Mouse (Mus musculus): ENCODE measurements around the gene Trim14. TPM values are rescaled to one million over a fixed set of nuclear protein-coding genes. Genes with fewer than 3 reads are reported as not detected.

The Trim14 gene
- polyA plus RNA-seq, 1 experiment from 2014 or later: 0.85 TPM

DNA sequence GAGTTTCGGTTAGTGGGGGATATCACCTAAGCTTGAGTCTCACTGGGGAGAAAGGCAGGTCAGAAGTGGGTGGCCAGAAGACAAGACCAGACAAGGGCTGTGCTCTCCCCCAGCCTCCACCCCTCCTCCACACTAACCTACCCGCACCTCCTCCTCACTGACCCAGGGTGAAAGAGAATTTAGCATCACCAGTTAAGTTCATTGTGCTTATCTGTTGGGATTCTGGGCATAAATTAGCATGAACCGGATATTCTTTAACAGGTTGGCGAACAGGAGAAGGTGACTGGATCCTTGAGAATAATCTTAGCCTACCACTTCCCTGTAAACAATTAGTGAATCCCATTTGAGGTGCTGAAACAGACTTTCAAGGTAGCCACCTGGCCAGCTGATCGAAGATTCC lies 60.8 kb downstream of the Trim14 start:
- ATAC-seq: no peak
- no peaks in the 10 kb centered on the region for H3K27me3 ChIP-seq (replicated peaks; ENCODE audit: control insufficient read depth, insufficient read depth, low read length)
- no peaks in the 10 kb centered on the region for H3K4me1 ChIP-seq (ENCODE audit: control insufficient read depth, insufficient read depth, low read depth, low read length)
- H3K27ac ChIP-seq (ENCODE audit: low read depth, low read length): no peak overlapping the region
- no peaks in the 10 kb centered on the region for H3K9me3 ChIP-seq (ENCODE audit: control insufficient read depth, low read length)
- WGBS: 93% methylated on average over 5 of the region's 5 CpGs
- no peak overlapping the region for H3K9ac ChIP-seq (ENCODE audit: low read depth, low read length)
- no peak overlapping the region for H3K4me3 ChIP-seq (ENCODE audit: low read length)
- no peak overlapping the region for H3K4me2 ChIP-seq (ENCODE audit: low read length)
- peaks cover 31% of the 10 kb centered on the region for H3K36me3 ChIP-seq (ENCODE audit: control insufficient read depth, insufficient read depth, low read length)

DNA sequence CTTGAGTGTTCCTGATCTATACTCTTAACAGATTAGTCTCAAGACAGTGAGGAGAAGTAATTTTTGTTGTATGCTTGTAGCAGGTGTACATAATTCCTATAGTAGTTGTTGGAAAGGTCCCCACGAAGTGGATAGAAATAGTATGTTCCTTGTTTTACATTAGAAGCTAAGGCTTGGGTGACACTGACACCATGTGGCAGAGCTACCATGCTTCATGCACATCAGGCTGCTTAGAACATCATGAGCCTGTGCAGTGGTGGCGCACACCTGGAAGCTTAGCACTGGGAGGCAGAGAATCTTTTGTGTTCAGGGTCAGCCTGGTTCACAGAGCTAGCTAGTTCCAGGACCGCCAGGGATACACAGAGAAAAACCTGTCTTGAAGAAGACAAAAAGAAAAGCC lies 70.2 kb downstream of the Trim14 start:
- H3K4me1 ChIP-seq (ENCODE audit: control insufficient read depth, insufficient read depth, low read depth, low read length): no peaks in the 10 kb centered on the region
- ATAC-seq: 0 out of 2 replicates have a peak, but pooled peaks have one; percentile 27
- H3K4me2 ChIP-seq (ENCODE audit: low read length): no peak overlapping the region
- no peaks in the 10 kb centered on the region for H3K9me3 ChIP-seq (ENCODE audit: control insufficient read depth, low read length)
- 86% methylated on average over 3 of the region's 3 CpGs for WGBS
- H3K27ac ChIP-seq (ENCODE audit: low read depth, low read length): no peak overlapping the region
- peaks cover 22% of the 10 kb centered on the region for H3K36me3 ChIP-seq (ENCODE audit: control insufficient read depth, insufficient read depth, low read length)
- no peak overlapping the region for H3K4me3 ChIP-seq (ENCODE audit: low read length)
- no peaks in the 10 kb centered on the region for H3K27me3 ChIP-seq (replicated peaks; ENCODE audit: control insufficient read depth, insufficient read depth, low read length)
- H3K9ac ChIP-seq (ENCODE audit: low read depth, low read length): no peak overlapping the region

- ATAC-seq: no peak
- H3K9ac ChIP-seq (ENCODE audit: low read depth, low read length): no peak overlapping the region
- WGBS: 85% methylated on average over 7 of the region's 7 CpGs
- H3K36me3 ChIP-seq (ENCODE audit: control insufficient read depth, insufficient read depth, low read length): peaks cover 13% of the 10 kb centered on the region
- H3K9me3 ChIP-seq (ENCODE audit: control insufficient read depth, low read length): no peaks in the 10 kb centered on the region
- no peaks in the 10 kb centered on the region for H3K27me3 ChIP-seq (replicated peaks; ENCODE audit: control insufficient read depth, insufficient read depth, low read length)
- H3K27ac ChIP-seq (ENCODE audit: low read depth, low read length): no peak overlapping the region
- H3K4me1 ChIP-seq (ENCODE audit: control insufficient read depth, insufficient read depth, low read depth, low read length): no peaks in the 10 kb centered on the region
- no peak overlapping the region for H3K4me3 ChIP-seq (ENCODE audit: low read length)
- H3K4me2 ChIP-seq (ENCODE audit: low read length): no peak overlapping the region
These were observed 72.7 kb downstream of the Trim14 start for GRCm38 (mm10) chr4:46463130-46463830.

- H3K9ac ChIP-seq (ENCODE audit: low read depth, low read length): no peak overlapping the region
- H3K4me2 ChIP-seq (ENCODE audit: low read length): no peak overlapping the region
- H3K4me1 ChIP-seq (ENCODE audit: control insufficient read depth, insufficient read depth, low read depth, low read length): peaks cover 6% of the 10 kb centered on the region
- H3K36me3 ChIP-seq (ENCODE audit: control insufficient read depth, insufficient read depth, low read length): no peaks in the 10 kb centered on the region
- 91% methylated on average over 2 of the region's 2 CpGs for WGBS
- no peak for ATAC-seq
- H3K9me3 ChIP-seq (ENCODE audit: control insufficient read depth, low read length): no peaks in the 10 kb centered on the region
- no peak overlapping the region for H3K4me3 ChIP-seq (ENCODE audit: low read length)
- no peaks in the 10 kb centered on the region for H3K27me3 ChIP-seq (replicated peaks; ENCODE audit: control insufficient read depth, insufficient read depth, low read length)
- no peak overlapping the region for H3K27ac ChIP-seq (ENCODE audit: low read depth, low read length)
These were observed 77.5 kb downstream of the Trim14 start for GRCm38 (mm10) chr4:46458411-46458810.

GRCm38 (mm10) chr4:46457186-46457585 lies 78.8 kb downstream of the Trim14 start:
- H3K9ac ChIP-seq (ENCODE audit: low read depth, low read length): no peak overlapping the region
- 94% methylated on average over 3 of the region's 3 CpGs for WGBS
- no peaks in the 10 kb centered on the region for H3K27me3 ChIP-seq (replicated peaks; ENCODE audit: control insufficient read depth, insufficient read depth, low read length)
- H3K36me3 ChIP-seq (ENCODE audit: control insufficient read depth, insufficient read depth, low read length): no peaks in the 10 kb centered on the region
- H3K4me2 ChIP-seq (ENCODE audit: low read length): no peak overlapping the region
- no peak overlapping the region for H3K27ac ChIP-seq (ENCODE audit: low read depth, low read length)
- no peak for ATAC-seq
- H3K4me1 ChIP-seq (ENCODE audit: control insufficient read depth, insufficient read depth, low read depth, low read length): peaks cover 17% of the 10 kb centered on the region
- H3K4me3 ChIP-seq (ENCODE audit: low read length): no peak overlapping the region
- no peaks in the 10 kb centered on the region for H3K9me3 ChIP-seq (ENCODE audit: control insufficient read depth, low read length)

GRCm38 (mm10) chr4:46456762-46457161 lies 79.2 kb downstream of the Trim14 start:
- WGBS: 90% methylated on average over 4 of the region's 4 CpGs
- no peak for ATAC-seq
- Histone ChIP-seq H3K4me3 (ENCODE audit: low read length) (no peak overlapping the region), H3K36me3 (ENCODE audit: control insufficient read depth, insufficient read depth, low read length) (no peaks in the 10 kb centered on the region), H3K4me2 (ENCODE audit: low read length) (no peak overlapping the region), H3K9me3 (ENCODE audit: control insufficient read depth, low read length) (no peaks in the 10 kb centered on the region), H3K27me3 (replicated peaks; ENCODE audit: control insufficient read depth, insufficient read depth, low read length) (no peaks in the 10 kb centered on the region), H3K27ac (ENCODE audit: low read depth, low read length) (no peak overlapping the region), H3K9ac (ENCODE audit: low read depth, low read length) (no peak overlapping the region), H3K4me1 (ENCODE audit: control insufficient read depth, insufficient read depth, low read depth, low read length) (peaks cover 17% of the 10 kb centered on the region)

DNA sequence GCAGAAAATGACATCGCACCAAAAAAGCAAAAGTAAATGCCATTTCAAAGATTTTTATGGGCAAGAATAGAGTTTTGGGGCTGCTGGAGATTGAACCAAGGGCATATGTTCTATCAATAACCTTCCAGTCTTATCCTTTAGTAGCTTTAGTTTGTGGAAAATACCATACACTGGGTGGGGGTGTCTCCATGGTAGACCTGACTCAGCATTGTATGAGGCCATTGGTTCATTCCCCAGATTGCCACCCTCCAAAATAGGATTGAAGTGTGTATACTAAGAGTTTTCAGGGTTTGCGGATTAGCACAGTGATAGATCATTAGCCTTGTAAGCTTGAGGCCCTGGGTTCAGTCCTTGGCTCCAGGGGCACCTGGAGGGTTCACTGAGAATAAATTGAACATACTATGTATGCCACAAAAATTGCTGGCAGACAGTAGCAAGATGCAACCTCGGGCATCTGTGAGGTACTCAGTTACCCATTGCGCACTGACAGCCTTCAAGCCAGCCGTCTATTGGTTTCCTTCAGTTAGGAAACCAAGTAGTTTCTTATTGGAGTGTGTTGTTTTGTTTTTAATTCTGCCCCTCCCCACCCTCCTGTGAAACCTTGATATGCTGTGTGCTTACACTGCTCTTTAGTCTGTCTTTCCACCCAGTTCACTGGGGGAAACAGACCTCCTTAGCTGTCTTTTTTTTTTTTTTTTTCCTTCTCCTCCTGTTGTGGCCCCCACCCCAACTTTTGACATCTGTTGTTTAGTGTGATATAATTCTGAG lies 81.7 kb downstream of the Trim14 start:
- Histone ChIP-seq H3K9ac (ENCODE audit: low read depth, low read length) (no peak overlapping the region), H3K9me3 (ENCODE audit: control insufficient read depth, low read length) (no peaks in the 10 kb centered on the region), H3K27me3 (replicated peaks; ENCODE audit: control insufficient read depth, insufficient read depth, low read length) (no peaks in the 10 kb centered on the region), H3K36me3 (ENCODE audit: control insufficient read depth, insufficient read depth, low read length) (no peaks in the 10 kb centered on the region), H3K4me1 (ENCODE audit: control insufficient read depth, insufficient read depth, low read depth, low read length) (peaks cover 20% of the 10 kb centered on the region), H3K4me2 (ENCODE audit: low read length) (no peak overlapping the region), H3K4me3 (ENCODE audit: low read length) (no peak overlapping the region), H3K27ac (ENCODE audit: low read depth, low read length) (no peak overlapping the region)
- WGBS: 85% methylated on average over 5 of the region's 5 CpGs
- no peak for ATAC-seq

DNA sequence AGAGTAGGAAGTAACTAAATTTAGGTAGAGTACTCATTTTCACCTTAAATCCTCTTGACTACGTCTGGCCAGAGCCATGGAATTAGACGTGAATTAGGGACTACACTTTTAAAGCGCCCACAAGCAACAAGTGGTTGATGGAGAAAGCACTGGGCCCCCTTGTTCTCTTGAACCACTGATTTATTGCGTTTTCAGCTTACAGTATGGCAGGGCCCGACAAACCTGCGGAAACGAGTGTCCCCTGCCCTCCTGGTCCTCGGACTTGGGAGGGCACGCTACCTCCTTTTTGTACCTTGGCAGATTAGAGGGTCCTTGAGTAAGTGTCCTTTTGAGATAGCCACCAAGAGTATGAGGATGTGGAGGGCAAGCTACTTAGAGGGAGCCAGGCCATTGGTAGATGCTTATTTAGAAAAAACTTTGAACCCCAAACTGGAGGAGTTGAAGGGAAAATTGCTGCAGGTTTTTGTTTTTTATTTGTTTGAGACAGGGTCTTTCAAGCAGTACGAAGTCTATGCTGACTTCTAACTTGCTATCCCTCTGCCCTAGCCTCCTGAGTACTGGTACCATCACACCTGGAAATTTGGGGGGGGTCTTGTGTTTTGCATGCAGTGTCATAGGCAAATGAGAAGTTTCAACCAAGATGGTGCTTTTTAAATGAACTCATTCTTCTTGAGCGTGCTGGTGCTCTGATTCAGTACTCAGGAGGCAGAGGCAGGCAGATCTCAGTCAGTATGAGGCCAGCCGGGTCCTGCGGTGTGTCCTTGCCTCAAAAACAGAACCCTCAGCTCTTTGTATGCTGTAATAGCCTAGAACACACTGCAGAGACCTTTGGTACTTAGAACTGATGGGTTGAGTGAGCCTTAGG lies 82.9 kb downstream of the Trim14 start:
- WGBS: 43% methylated on average over 13 of the region's 13 CpGs

GRCm38 (mm10) chr4:46452481-46452850 lies 83.5 kb downstream of the Trim14 start:
- H3K27ac ChIP-seq (ENCODE audit: low read depth, low read length): peak overlapping the region; percentile 98
- no peaks in the 10 kb centered on the region for H3K9me3 ChIP-seq (ENCODE audit: control insufficient read depth, low read length)
- H3K4me1 ChIP-seq (ENCODE audit: control insufficient read depth, insufficient read depth, low read depth, low read length): peaks cover 20% of the 10 kb centered on the region
- ATAC-seq: peak; percentile 10
- H3K9ac ChIP-seq (ENCODE audit: low read depth, low read length): peak overlapping the region; percentile 99
- no peaks in the 10 kb centered on the region for H3K27me3 ChIP-seq (replicated peaks; ENCODE audit: control insufficient read depth, insufficient read depth, low read length)
- peak overlapping the region; percentile 76 for H3K4me2 ChIP-seq (ENCODE audit: low read length)
- H3K4me3 ChIP-seq (ENCODE audit: low read length): peak overlapping the region; percentile 96
- 0% methylated on average over 19 of the region's 19 CpGs for WGBS
- H3K36me3 ChIP-seq (ENCODE audit: control insufficient read depth, insufficient read depth, low read length): no peaks in the 10 kb centered on the region

More for the DNA sequence above, 82.9 kb downstream of the Trim14 start:
- ATAC-seq: no peak
- H3K36me3 ChIP-seq (ENCODE audit: control insufficient read depth, insufficient read depth, low read length): no peaks in the 10 kb centered on the region
- H3K27me3 ChIP-seq (replicated peaks; ENCODE audit: control insufficient read depth, insufficient read depth, low read length): no peaks in the 10 kb centered on the region
- H3K4me3 ChIP-seq (ENCODE audit: low read length): peak overlapping the region; percentile 96
- no peaks in the 10 kb centered on the region for H3K9me3 ChIP-seq (ENCODE audit: control insufficient read depth, low read length)
- H3K9ac ChIP-seq (ENCODE audit: low read depth, low read length): no peak overlapping the region; the same call in none of the 2 replicates
- H3K4me2 ChIP-seq (ENCODE audit: low read length): peak overlapping the region; percentile 76
- peaks cover 20% of the 10 kb centered on the region for H3K4me1 ChIP-seq (ENCODE audit: control insufficient read depth, insufficient read depth, low read depth, low read length)
- H3K27ac ChIP-seq (ENCODE audit: low read depth, low read length): peak overlapping the region; percentile 12; the same call in 1 of the 2 replicates

Data from hindbrain, embryonic 16.5 days (tissue).